Mouse (Mus musculus): ENCODE results near the gene Gm20388.
"Not testable (repeated sequence)": the region's sequence is repeated elsewhere in the genome, so short reads cannot be mapped to it uniquely, and the experiment has no call there.

Gm20388 gene

GRCm38 (mm10) chr8:123623523-123623922 lies 3712.9 kb downstream of the Gm20388 start:
- DNase-seq (ENCODE audit: low read depth, low spot score): not testable (repeated sequence)

- no peak for DNase-seq (ENCODE audit: low read depth, low spot score)
Measured at GRCm38 (mm10) chr8:123624274-123624673, 3713.6 kb downstream of the Gm20388 start.

GRCm38 (mm10) chr8:123624702-123625101 lies 3714.1 kb downstream of the Gm20388 start:
- no peak for DNase-seq (ENCODE audit: low read depth, low spot score)

DNA sequence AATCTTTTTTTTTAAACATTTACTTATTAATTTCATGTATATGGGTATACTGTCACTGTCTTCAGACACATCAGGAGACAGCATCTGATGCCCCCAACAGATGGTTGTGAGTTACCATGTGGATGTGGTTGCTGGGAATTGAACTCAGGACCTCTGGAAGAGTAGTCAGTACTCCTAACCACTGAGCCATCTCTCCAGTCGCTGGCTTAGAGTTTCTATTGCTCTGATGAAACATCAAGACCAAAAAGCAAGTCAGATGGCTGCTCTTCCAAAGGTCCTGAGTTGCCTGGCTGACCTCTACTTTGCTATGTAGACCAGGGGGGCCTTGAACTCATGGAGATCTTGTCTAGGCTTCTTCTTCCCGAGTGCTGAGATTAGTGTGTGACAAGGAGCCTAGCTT lies 3715.1 kb downstream of the Gm20388 start:
- DNase-seq (ENCODE audit: low read depth, low spot score): peak; percentile 81

DNA sequence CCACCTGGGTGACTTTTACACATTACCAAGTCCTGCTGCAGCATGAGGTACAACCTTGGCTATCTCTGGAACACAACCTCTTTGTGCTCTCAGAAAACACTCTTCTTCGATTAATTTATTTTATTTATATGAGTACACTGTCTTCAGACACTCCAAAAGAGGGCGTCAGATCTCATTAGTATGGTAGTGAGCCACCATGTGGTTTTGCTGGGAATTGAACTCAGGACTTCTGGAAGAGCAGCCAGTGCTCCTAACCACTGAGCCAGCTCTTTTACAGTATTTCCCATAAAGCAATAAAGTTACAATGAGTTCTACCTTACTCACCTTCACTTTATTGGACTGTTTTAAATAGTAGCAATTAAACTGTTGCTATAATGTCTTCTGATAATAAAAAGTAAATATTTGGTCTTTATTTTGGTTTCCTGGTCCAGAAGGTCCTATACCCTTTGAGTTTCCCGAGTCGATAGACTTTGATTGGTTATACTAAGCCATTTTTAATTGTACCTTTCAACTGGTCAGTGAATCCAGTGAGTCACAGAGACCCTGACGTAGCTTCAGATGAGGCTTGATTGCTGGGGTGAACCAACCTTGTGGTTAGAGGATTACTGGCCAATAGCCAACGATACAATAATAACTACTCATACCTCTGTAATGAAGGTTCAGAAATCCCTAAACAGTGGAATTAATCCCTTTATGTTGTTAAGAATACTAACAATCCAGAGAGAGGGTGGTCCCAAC lies 3716.9 kb downstream of the Gm20388 start:
- peak; percentile 67 for DNase-seq (ENCODE audit: low read depth, low spot score)

- peak; percentile 85 for DNase-seq (ENCODE audit: low read depth, low spot score)
Measured at GRCm38 (mm10) chr8:123628253-123628967, 3717.8 kb downstream of the Gm20388 start.

DNA sequence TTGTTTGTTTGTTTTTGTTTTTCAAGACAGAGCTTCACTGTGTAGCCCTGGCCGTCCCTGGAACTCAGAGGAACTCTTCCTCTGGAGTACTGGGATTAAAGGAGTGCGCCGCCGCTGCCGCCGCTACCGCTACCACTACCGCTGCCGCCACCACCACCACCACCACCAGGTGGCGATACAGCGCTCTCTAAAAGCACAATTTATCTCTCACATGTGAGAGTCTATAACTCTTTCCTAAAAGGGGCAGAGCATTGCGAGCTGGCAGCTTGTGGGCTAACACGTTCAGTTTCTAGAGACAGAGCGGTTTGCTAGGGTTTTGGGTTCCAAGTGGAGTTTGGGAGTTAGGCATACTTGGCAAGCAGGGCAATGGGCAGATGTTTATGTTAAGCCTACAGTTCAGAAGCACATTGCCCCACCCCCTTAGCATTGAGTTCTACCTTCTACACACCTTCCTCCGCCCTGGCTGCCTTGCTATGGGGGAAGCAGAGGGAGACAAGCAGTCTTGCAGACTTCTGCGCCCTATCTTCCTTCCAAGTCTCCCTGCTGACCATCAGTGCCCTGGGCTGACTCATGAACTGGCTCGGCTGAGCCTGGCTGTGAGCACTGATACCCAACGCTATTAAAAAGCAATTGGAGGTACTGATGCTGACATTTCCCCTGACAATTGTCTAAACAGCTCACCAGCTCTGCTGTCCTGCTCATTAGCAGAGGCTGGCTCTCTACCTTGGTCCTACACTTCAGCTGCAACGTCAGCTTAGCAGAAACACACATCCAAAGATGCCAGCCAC lies 3718.5 kb downstream of the Gm20388 start:
- peak; percentile 86 for DNase-seq (ENCODE audit: low read depth, low spot score)

GRCm38 (mm10) chr8:123630058-123630457 lies 3719.4 kb downstream of the Gm20388 start:
- DNase-seq (ENCODE audit: low read depth, low spot score): no peak

- DNase-seq (ENCODE audit: low read depth, low spot score): no peak
Measured at GRCm38 (mm10) chr8:123630841-123631251, 3720.2 kb downstream of the Gm20388 start.

GRCm38 (mm10) chr8:123631746-123632145 lies 3721.1 kb downstream of the Gm20388 start:
- not testable (repeated sequence) for DNase-seq (ENCODE audit: low read depth, low spot score)

GRCm38 (mm10) chr8:123632257-123632656 lies 3721.6 kb downstream of the Gm20388 start:
- DNase-seq (ENCODE audit: low read depth, low spot score): no peak

- no peak for DNase-seq (ENCODE audit: low read depth, low spot score)
Measured at GRCm38 (mm10) chr8:123633801-123634200, 3723.2 kb downstream of the Gm20388 start.

DNA sequence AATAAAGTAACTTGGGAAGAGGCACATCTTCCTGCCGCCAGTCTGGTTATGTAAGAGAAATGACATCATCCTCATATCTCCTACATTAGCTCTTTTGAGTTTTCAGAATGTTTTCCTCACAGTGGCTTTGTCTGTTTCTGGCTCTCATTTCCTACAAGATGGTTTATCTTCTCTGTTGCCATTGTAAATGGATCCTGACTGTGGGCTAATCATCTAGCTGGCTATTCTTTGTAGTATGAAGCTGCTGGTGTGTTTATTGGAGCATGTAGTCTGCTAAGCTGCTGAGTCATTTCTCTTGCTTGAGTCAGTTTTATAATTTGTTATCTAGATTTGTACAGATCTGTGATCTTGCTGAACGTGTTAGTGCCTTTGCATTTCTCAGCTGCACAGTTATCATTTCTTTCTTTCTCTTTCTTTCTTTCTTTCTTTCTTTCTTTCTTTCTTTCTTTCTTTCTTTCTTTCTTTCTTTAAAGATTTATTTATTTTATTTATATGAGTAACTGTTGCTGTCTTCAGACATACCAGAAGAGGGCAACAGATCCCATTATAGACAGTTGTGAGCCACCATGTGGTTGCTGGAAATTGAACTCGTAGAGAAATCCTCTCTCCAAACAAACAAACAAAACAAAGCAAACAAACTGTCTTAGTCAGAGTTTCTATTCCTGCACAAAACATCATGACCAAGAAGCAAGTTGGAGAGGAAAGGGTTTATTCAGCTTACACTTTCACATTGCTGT lies 3723.9 kb downstream of the Gm20388 start:
- no peak for DNase-seq (ENCODE audit: low read depth, low spot score)

GRCm38 (mm10) chr8:123635671-123636070 lies 3725.0 kb downstream of the Gm20388 start:
- no peak for DNase-seq (ENCODE audit: low read depth, low spot score)

DNA sequence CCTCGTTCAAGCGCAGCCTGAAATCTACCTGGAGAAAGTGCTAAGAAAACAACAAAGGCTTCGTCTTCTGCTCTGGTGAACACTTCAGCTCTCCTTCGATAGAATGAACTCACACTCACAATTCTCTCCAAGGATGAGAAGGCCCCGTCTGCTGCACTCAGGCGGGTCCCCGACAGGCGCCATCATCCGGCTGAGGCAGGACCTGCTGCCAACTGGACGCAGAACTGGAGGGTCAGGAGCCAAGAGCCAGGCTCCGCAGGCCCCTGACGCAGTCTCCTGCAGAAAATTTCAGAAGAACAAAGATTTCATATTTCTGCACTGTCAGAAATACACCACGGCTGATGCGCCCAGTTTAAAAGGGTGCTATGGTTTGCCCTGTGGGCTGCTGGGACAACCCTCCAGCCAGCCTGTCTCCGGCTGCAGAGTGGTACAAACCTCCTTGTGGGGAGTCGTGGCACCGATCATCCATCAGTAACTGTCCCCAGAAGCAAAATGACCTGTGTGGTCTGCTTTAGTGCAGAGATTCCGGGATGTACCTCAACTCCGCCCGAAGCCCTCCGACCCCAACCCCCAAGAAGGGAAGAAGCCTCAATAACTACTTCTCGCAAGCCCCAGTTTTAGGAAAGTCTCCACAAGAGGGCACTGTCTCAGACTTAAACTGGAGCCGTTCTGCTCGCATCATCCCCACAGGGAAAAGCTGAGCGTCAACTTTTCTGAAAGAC lies 3732.8 kb downstream of the Gm20388 start:
- DNase-seq (ENCODE audit: low read depth, low spot score): peak; percentile 86

- DNase-seq (ENCODE audit: low read depth, low spot score): no peak
Measured at GRCm38 (mm10) chr8:123645229-123645628, 3734.6 kb downstream of the Gm20388 start.

DNA sequence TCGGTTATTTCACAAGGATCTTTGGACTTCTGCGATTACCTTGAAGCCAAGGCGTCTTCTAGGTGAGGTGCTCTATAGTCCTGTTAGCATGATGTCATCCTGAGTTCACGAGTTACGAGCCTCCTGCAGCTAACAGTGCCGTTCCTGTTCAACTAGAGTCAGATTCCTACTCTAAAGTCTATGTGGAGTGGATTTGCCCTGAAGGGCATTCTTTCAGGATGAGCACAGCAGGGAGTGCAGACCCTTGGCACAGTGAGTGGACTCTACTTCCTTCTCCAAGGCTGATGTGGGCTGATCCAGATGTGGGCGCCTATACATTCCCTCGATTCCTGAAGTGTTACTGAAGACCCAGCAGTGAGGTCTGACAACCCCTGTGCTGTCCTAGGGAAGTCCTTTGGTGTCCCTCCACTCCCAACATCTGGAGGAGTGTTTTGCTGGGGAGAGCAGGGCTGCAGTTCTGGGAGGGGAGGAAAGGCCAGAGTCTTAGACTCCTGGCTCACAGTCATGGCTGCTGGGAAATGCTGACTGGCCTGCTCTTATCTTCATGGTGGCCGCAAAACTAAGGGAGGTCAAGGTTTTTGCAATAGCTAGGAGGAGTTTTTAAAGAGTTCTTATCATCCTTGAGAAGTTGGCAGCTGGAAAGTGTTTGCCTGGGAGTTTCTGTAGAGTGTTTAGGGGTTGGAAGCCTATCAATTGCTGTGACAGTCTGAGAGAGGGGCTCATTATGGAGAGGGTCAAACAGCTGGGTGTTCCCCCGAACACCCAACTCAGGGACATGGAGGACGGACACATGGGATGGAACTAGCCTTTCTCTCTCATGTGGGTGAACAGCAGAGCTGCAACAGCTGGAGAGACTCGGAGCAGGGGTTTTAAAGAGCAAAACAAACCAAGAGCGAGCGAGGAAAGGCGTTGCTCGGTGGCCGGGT lies 3737.9 kb downstream of the Gm20388 start:
- DNase-seq (ENCODE audit: low read depth, low spot score): no peak

GRCm38 (mm10) chr8:123649483-123649882 lies 3738.8 kb downstream of the Gm20388 start:
- DNase-seq (ENCODE audit: low read depth, low spot score): no peak

DNA sequence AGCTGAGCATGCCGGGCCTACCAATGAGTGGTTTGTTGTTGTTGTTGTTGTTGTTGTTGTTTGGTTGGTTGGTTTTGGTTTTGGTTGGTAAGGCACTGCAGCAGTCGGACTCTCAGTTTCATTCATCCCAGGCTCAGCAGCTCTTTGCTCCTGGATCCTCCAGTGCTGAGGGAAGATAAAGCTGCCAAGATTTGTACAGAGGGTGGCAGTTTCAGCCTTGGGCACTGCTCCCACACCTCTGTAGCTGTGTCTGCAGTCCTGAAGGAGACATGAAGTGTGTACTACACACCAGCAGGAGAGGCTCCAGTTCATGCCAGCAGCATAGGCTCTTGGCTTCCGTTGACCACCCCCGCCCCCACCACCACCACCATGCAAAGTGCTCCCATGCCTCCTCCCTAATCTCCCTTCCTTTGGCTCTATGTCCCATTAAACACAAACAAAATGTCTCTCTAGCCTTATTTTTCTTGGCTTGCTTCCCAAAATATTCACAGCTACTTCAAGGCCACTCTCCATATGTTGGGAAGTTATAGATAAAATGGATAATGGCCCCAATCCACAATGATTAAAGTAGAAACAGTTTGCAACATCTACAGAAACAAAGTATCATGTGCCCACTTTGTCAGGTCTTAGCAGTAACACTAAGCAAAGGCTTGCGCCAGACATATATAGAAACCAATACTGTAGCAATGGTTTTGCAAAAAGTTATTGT lies 3740.9 kb downstream of the Gm20388 start:
- DNase-seq (ENCODE audit: low read depth, low spot score): no peak

All from ES-CJ7 (cell line).